ENCODE assay signal across 8 mouse cellular contexts in the genomic region with DNA sequence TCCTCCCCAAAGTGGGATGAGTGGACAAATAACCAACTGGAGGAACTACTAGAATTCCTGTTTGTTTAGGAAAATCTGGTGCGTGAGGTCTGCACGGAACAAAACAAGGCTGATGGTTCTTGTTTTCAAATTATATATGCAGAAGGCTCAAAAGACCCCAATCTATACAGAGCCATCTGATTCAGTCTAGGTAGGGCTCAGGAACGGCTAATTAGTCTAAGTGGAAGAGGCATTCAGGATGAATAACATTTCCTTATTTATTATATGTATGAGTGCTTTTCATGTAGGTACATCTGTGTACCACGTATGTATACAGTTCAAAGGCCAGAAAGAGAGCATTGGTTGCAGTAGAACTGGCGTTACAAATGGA. TPM values are rescaled to one million over a fixed set of nuclear protein-coding genes. Genes with fewer than 3 reads are reported as not detected.
DNase-seq lines count a peak whose midpoint lies in the region; ATAC-seq and TF ChIP-seq lines count a peak whose summit lies in the region.

No protein-coding gene starts in this region.

- peak overlapping the region; percentile 79 for H3K9ac ChIP-seq in embryonic facial prominence, embryonic 14.5 days (ENCODE audit: low read depth, low read length)
- no peak overlapping the region for H3K9ac ChIP-seq in intestine, embryonic 15.5 days

- no peak for TF ChIP-seq POLR2A in myocyte (IDR thresholded peaks at IDR 0.05; ENCODE audit: insufficient read length, low read depth)

- ATAC-seq in embryonic facial prominence, embryonic 14.5 days (ENCODE audit: low read depth) = peak; percentile 10; the same call in 1 of the 2 replicates
- ATAC-seq in intestine, embryonic 15.5 days = peak; percentile 2; the same call in 1 of the 2 replicates

- DNase-seq in kidney, adult 9 months = peak; percentile 26
- DNase-seq in kidney, postnatal 14 days = no peak
- DNase-seq in embryonic facial prominence, embryonic 14.5 days (ENCODE audit: low spot score) = no peak
- no peak for DNase-seq in retina, postnatal 1 day
- no peak for DNase-seq in thymus, postnatal 4 days
- DNase-seq in adrenal gland, postnatal 10 days = no peak

- peaks cover 13% of the 10 kb centered on the region for H3K4me1 ChIP-seq in embryonic facial prominence, embryonic 14.5 days (ENCODE audit: control insufficient read depth, insufficient read depth, low read length)
- H3K4me1 ChIP-seq in intestine, embryonic 15.5 days (replicated peaks) = peaks cover 22% of the 10 kb centered on the region

- H3K4me3 ChIP-seq in embryonic facial prominence, embryonic 14.5 days (ENCODE audit: low read depth, low read length) = peak overlapping the region; percentile 79
- H3K4me3 ChIP-seq in intestine, embryonic 15.5 days (replicated peaks) = peak overlapping the region; percentile 81
- H3K4me3 ChIP-seq in myocyte = peak overlapping the region; percentile 78

- no peaks in the 10 kb centered on the region for H3K9me3 ChIP-seq in embryonic facial prominence, embryonic 14.5 days (ENCODE audit: control insufficient read depth, low read length)
- no peaks in the 10 kb centered on the region for H3K9me3 ChIP-seq in intestine, embryonic 15.5 days

- WGBS in embryonic facial prominence, embryonic 14.5 days = 43% methylated on average over 5 of the region's 5 CpGs
- 43% methylated on average over 5 of the region's 5 CpGs for WGBS in intestine, embryonic 15.5 days

- peak overlapping the region; percentile 59 for H3ac ChIP-seq in myocyte (ENCODE audit: control insufficient read depth, insufficient read length)

- peaks cover 6% of the 10 kb centered on the region; the same call in 1 of the 2 replicates for H3K36me3 ChIP-seq in embryonic facial prominence, embryonic 14.5 days (ENCODE audit: control insufficient read depth, insufficient read depth, low read length)
- H3K36me3 ChIP-seq in intestine, embryonic 15.5 days = no peaks in the 10 kb centered on the region; the same call in 1 of the 2 replicates
- H3K36me3 ChIP-seq in myocyte (ENCODE audit: control insufficient read depth, insufficient read depth) = peaks cover 2% of the 10 kb centered on the region

- H3K27me3 ChIP-seq in embryonic facial prominence, embryonic 14.5 days (replicated peaks; ENCODE audit: control insufficient read depth, insufficient read depth, low read length) = no peaks in the 10 kb centered on the region
- no peaks in the 10 kb centered on the region for H3K27me3 ChIP-seq in intestine, embryonic 15.5 days (replicated peaks)
- H3K27me3 ChIP-seq in myocyte (ENCODE audit: control insufficient read depth, insufficient read depth, insufficient read length) = no peaks in the 10 kb centered on the region

- peaks cover 43% of the 10 kb centered on the region for H3K79me2 ChIP-seq in myocyte (ENCODE audit: control insufficient read depth, insufficient read depth)

- no peak overlapping the region for H3K27ac ChIP-seq in embryonic facial prominence, embryonic 14.5 days (replicated peaks; ENCODE audit: low read depth, low read length)
- H3K27ac ChIP-seq in intestine, embryonic 15.5 days = peak overlapping the region; percentile 67

- H3K4me2 ChIP-seq in embryonic facial prominence, embryonic 14.5 days (ENCODE audit: low read depth, low read length) = peak overlapping the region; percentile 89; the same call in 1 of the 2 replicates
- 0 out of 2 replicates have a peak overlapping the region, but pooled peaks have one; percentile 1 for H3K4me2 ChIP-seq in intestine, embryonic 15.5 days (replicated peaks)
- peak overlapping the region; percentile 14 for H3K4me2 ChIP-seq in myocyte (ENCODE audit: low read depth)

TF ChIP-seq in myocyte, 11 proteins besides CTCF, POLR2A, EP300 and RAD21:
- TF ChIP-seq USF1 (IDR thresholded peaks at IDR 0.05; ENCODE audit: low read depth) (no peak), MYOD1 (IDR thresholded peaks at IDR 0.05; ENCODE audit: control insufficient read depth in 1 of 3, insufficient read length in 2 of 3, low read depth in 2 of 3) (no peak), CEBPB (IDR thresholded peaks at IDR 0.05; ENCODE audit: insufficient read depth, poor library complexity, severe bottlenecking) (no peak), MAX (IDR thresholded peaks at IDR 0.05; ENCODE audit: low read depth) (no peak), SRF (IDR thresholded peaks at IDR 0.05; ENCODE audit: control insufficient read depth, insufficient read length, low read depth) (no peak), TCF3 (IDR thresholded peaks at IDR 0.05; ENCODE audit: insufficient read length, low read depth) (no peak)

RNA-seq across cellular contexts. Expression of a gene that starts 7.6 kb away (rescaled TPM):
- 40.4 and 46.6 TPM in 2 replicates for polyA plus RNA-seq in embryonic facial prominence, embryonic 14.5 days (2014; fragmentation: Nextera tagmentation; extraction: Ambion mirVana)
- 90.5 and 90.9 TPM in 2 replicates for polyA plus RNA-seq in intestine, embryonic 15.5 days (2015; fragmentation: Nextera tagmentation; extraction: Ambion mirVana)
- 33.2 TPM for polyA plus RNA-seq in myocyte (2012; fragmentation: generic; extraction: Trizol)
- 10 to 100 TPM; 19.1 to 24.8 TPM for total RNA-seq in adrenal gland, postnatal 10 days (2021)

RNA-seq across cellular contexts. Expression of a gene that starts 16.5 kb away (rescaled TPM):
- polyA plus RNA-seq in embryonic facial prominence, embryonic 14.5 days (2014; fragmentation: Nextera tagmentation; extraction: Ambion mirVana) = 62.3 and 69.9 TPM in 2 replicates
- polyA plus RNA-seq in intestine, embryonic 15.5 days (2015; fragmentation: Nextera tagmentation; extraction: Ambion mirVana) = 74.5 and 82.9 TPM in 2 replicates
- 51.6 TPM for polyA plus RNA-seq in myocyte (2012; fragmentation: generic; extraction: Trizol)
- total RNA-seq in adrenal gland, postnatal 10 days (2021) = 10 to 100 TPM; 35.3 to 43.3 TPM

RNA-seq across cellular contexts. Expression of a gene that starts 42.6 kb away (rescaled TPM):
- 1.8 and 2.3 TPM in 2 replicates for polyA plus RNA-seq in embryonic facial prominence, embryonic 14.5 days (2014; fragmentation: Nextera tagmentation; extraction: Ambion mirVana)
- polyA plus RNA-seq in intestine, embryonic 15.5 days (2015; fragmentation: Nextera tagmentation; extraction: Ambion mirVana) = 3.6 and 3.9 TPM in 2 replicates
- polyA plus RNA-seq in myocyte (2012; fragmentation: generic; extraction: Trizol) = 0.30 TPM
- 1 to 10 TPM; 1.2 to 3.7 TPM for total RNA-seq in adrenal gland, postnatal 10 days (2021)

Comparison
In these comparisons a context has a peak if more than half of its experiments do, and no peak if none do; other contexts are left out.
1. H3K4me2 ChIP-seq: peak in every context shown above with its lines; median percentile 89 in embryonic facial prominence, embryonic 14.5 days; 14 in myocyte; 1 in intestine, embryonic 15.5 days.